Mouse (Mus musculus) c-Kit-positive CD71-positive TER-119-negative erythroid progenitor cells, embryonic 14.5 days (primary cell): ENCODE measurements around the gene Klf16.

Source experiments
- DNase-seq: peaks from one replicate; pipeline ENCODE4 v3.0.0-alpha.2; 2013; ENCODE audit warnings: low read depth

Klf16 gene

GRCm38 (mm10) chr10:80543873-80544272, 33.2 kb downstream of the Klf16 start:
- DNase-seq: no peak

DNA sequence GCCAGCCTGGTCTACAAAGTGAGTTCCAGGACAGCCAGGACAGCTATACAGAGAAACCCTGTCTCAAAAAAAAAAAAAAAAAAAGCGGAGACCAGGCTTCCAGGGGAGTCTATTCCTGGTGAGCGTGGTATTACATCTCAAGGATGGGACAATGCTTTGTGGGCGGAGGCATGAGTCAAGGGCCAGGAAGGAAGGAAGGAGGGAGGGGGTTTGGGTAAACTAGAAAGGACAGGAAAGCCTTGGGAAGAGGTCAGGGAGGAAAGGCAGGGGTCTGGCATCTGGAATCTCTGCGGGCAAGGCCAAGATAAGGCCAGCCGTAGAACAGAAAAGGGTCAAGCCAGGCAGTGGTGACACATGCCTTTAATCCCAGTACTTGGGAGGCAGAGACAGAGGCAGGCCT, 37.6 kb downstream of the Klf16 start:
- DNase-seq: no peak

DNA sequence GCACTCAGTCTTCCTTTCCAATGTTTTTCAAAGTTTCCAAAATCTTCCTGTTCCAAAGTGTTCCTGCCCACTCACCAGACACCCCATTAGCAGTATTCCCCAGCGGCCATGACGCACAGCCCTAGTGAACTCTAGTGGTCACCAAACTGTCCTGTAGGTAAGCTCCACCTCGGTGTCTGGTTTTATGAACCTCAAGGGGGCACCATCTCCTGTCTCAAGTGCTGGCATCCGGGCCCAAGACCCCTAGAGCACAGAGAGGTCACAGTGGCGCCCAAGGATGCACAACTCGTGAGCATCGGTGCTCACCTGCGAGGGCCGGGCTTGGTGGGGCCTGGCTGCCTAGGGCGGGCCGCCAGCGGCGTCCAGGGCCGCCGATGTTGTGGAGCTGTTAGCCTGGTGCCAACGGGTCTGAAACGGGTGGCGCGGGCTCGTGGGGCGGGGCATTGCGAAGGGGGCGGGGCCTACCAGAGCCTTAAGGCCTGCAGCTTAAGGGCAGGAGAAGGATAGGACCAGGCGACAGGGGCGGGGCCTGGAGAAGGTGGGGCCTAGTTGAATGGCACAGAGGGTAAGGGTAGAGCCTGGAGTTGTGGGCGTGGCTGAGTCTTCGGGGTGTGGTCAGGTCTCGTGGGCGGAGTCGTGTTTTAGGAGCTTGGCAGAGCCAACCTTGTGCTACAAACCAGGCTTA, 38.3 kb downstream of the Klf16 start, which contains the start of gene Atp8b3:
Gene Atp8b3, minus strand, starts transcription at position 415 of the 685 bp plus-strand sequence.
- peak; percentile 100 for DNase-seq

DNA sequence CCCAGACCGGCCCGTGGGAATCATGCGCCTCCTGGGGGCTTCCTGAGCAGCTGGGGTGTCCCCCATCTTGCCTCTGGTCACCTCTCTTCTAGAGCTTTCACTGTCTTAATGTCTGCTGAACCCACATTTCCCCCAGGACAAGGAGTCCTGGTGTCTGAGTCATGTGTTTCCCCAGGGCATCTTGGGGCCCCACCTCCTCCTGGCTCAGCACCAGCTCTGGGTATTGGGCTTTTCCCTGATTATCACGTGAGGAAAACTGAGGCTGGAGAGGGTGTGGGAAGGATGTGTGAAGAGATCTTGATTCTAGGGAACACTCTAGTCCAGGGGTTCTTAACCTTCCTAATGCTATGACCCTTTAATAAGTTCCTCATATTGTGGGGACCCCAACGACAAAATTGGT, 38.9 kb downstream of the Klf16 start:
- no peak for DNase-seq

- DNase-seq: peak; percentile 69
Observed at GRCm38 (mm10) chr10:80535711-80536110, 41.4 kb downstream of the Klf16 start.

GRCm38 (mm10) chr10:80535071-80535470, 42.0 kb downstream of the Klf16 start:
- DNase-seq: peak; percentile 66

GRCm38 (mm10) chr10:80533704-80534103, 43.4 kb downstream of the Klf16 start:
- DNase-seq: peak; percentile 85

GRCm38 (mm10) chr10:80532783-80533182, 44.3 kb downstream of the Klf16 start:
- no peak for DNase-seq

DNA sequence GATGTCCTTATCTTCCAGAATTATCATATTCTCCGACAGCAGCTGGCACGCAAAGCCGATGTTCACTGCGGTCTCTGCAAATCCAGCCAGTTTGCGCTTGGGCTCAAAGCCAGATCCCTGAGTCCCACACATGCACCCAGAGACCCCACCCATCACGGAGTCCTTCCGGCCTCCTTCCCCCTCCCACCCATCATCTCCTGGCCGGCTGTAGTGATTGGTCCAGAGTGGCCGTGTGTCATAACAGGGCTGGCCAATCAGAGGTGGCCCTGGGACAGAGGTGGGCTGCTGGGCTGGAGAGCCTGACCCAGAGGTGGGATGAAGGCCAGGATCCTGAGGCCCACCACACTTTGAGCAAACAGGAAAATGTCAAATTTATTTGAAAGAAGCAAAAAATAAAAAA, 50.9 kb downstream of the Klf16 start:
- DNase-seq: no peak

DNA sequence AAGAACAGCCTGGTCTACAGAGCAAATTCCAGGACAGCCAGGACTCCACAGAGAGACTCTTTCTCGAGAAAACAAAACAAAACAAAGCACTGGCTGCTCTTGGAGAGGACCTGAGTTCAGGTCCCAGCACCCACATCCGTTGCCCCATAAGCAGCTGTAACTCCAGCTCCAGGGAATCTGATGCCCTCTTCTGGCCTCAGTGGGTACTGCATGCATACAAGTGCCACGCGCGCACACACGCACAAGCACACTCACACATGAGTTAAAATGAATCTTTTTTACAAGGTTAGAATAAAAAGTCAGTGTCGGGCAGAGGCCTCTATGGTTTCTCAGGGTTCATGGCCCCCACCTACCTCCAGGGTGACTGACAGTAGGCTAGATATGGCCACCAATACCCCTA, 53.8 kb downstream of the Klf16 start:
- DNase-seq: no peak

- DNase-seq: no peak
Observed at GRCm38 (mm10) chr10:80519287-80519686, 57.8 kb downstream of the Klf16 start.
